Mouse (Mus musculus) hindbrain, embryonic 10.5 days (tissue): ENCODE data around the gene Sema4b. TPM values are rescaled to one million over a fixed set of nuclear protein-coding genes. Genes with fewer than 3 reads are reported as not detected.

Experiments used
- DNase-seq: peaks from one replicate; pipeline ENCODE4 v3.0.0-alpha.2; 2017; ENCODE audit warnings: low spot score
- H3K27ac ChIP-seq: fragments of 300-500 bp; sonication (generic); 2 replicates; pipeline ENCODE4 v1.5.1; 2016; ENCODE audit warnings: mild to moderate bottlenecking, moderate library complexity
- H3K27me3 ChIP-seq: fragments of 300-500 bp; sonication (generic); 2 replicates; pipeline ENCODE4 v1.6.1; 2016; ENCODE audit warnings: mild to moderate bottlenecking; ENCODE audit not compliant: poor library complexity, insufficient read depth, severe bottlenecking
- H3K36me3 ChIP-seq: fragments of 300-500 bp; sonication (generic); 2 replicates; pipeline ENCODE4 v1.6.1; 2016; ENCODE audit warnings: mild to moderate bottlenecking, moderate library complexity
- H3K4me1 ChIP-seq: fragments of 300-500 bp; sonication (generic); replicated peaks from 2 replicates; pipeline ENCODE4 v1.6.1; 2016; ENCODE audit warnings: mild to moderate bottlenecking
- H3K4me3 ChIP-seq: fragments of 300-500 bp; sonication (generic); 2 replicates; pipeline ENCODE4 v1.5.1; 2016; ENCODE audit warnings: mild to moderate bottlenecking, moderate library complexity
- H3K9me3 ChIP-seq: fragments of 300-500 bp; sonication (generic); 2 replicates; pipeline ENCODE4 v1.6.1; 2016; ENCODE audit warnings: mild to moderate bottlenecking, moderate library complexity
- WGBS: fragments of 180-500 bp; shearing (Covaris S2); methylation state at CpG from one replicate; pipeline ENCODE4 v1.1.7; 2016; 5-methylcytosine and 5-hydroxymethylcytosine counted together
- polyA plus RNA-seq: library from polyadenylated mRNA; unstranded; fragments of >200 nt; fragmentation: Nextera tagmentation; extraction: Ambion mirVana; gene quantifications from 2 replicates; pipeline ENCODE4 v1.2.1, GENCODE M21; 2016

Sema4b gene
- polyA plus RNA-seq, 1 experiment from 2014 or later, result 17.5 TPM

GRCm38 (mm10) chr7:80244851-80245250 lies 58.2 kb downstream of the Sema4b start:
- Histone ChIP-seq H3K27me3 (no peaks in the 10 kb centered on the region), H3K9me3 (no peaks in the 10 kb centered on the region)
- WGBS, result 93% methylated on average over 4 of the region's 4 CpGs

GRCm38 (mm10) chr7:80246148-80246721 lies 59.6 kb downstream of the Sema4b start, which contains the start of gene Ttll13:
Ttll13 (plus strand) TSS chr7:80246376.
- Histone ChIP-seq H3K9me3 (no peaks in the 10 kb centered on the region), H3K36me3 (peaks cover 6% of the 10 kb centered on the region), H3K4me1 (no peaks in the 10 kb centered on the region; the same call in 1 of the 2 replicates), H3K27ac (peak within 1 kb of the TSS; percentile 89), H3K27me3 (no peaks in the 10 kb centered on the region), H3K4me3 (peak within 1 kb of the TSS; percentile 61)
- peak; percentile 98 for DNase-seq
- WGBS, result under 1% methylated on average over 48 of the region's 48 CpGs

More at GRCm38 (mm10) chr7:80244851-80245250, 58.2 kb downstream of the Sema4b start:
- Histone ChIP-seq H3K4me1 (no peaks in the 10 kb centered on the region; the same call in 1 of the 2 replicates), H3K4me3 (no peak overlapping the region), H3K36me3 (peaks cover 20% of the 10 kb centered on the region), H3K27ac (no peak overlapping the region)
- DNase-seq, result no peak

- H3K27me3 ChIP-seq, result no peaks in the 10 kb centered on the region
- no peak for DNase-seq
- H3K9me3 ChIP-seq, result no peaks in the 10 kb centered on the region
- H3K27ac ChIP-seq, result peak overlapping the region; percentile 89
- peak overlapping the region; percentile 61 for H3K4me3 ChIP-seq
- 66% methylated on average over 7 of the region's 7 CpGs for WGBS
- H3K4me1 ChIP-seq, result no peaks in the 10 kb centered on the region; the same call in 1 of the 2 replicates
- H3K36me3 ChIP-seq, result no peaks in the 10 kb centered on the region
Measured at GRCm38 (mm10) chr7:80246859-80247258, 60.2 kb downstream of the Sema4b start.

GRCm38 (mm10) chr7:80252437-80252836 lies 65.8 kb downstream of the Sema4b start:
- no peak overlapping the region for H3K4me3 ChIP-seq
- H3K27ac ChIP-seq, result no peak overlapping the region
- DNase-seq, result no peak
- H3K9me3 ChIP-seq, result no peaks in the 10 kb centered on the region
- 81% methylated on average over 7 of the region's 7 CpGs for WGBS
- H3K27me3 ChIP-seq, result peaks cover 16% of the 10 kb centered on the region
- H3K4me1 ChIP-seq, result no peaks in the 10 kb centered on the region
- no peaks in the 10 kb centered on the region for H3K36me3 ChIP-seq

- DNase-seq, result no peak
- Histone ChIP-seq H3K4me1 (no peaks in the 10 kb centered on the region), H3K27me3 (peaks cover 20% of the 10 kb centered on the region), H3K27ac (no peak overlapping the region), H3K9me3 (no peaks in the 10 kb centered on the region), H3K4me3 (no peak overlapping the region), H3K36me3 (no peaks in the 10 kb centered on the region)
- 88% methylated on average over 11 of the region's 11 CpGs for WGBS
Measured at GRCm38 (mm10) chr7:80252886-80253285, 66.2 kb downstream of the Sema4b start.

- no peak overlapping the region for H3K4me3 ChIP-seq
- H3K4me1 ChIP-seq, result peaks cover 7% of the 10 kb centered on the region
- peaks cover 42% of the 10 kb centered on the region for H3K27me3 ChIP-seq
- no peaks in the 10 kb centered on the region for H3K36me3 ChIP-seq
- DNase-seq, result no peak
- no peaks in the 10 kb centered on the region for H3K9me3 ChIP-seq
- WGBS, result 68% methylated on average over 2 of the region's 2 CpGs
- H3K27ac ChIP-seq, result no peak overlapping the region
Measured at GRCm38 (mm10) chr7:80255981-80256380, 69.3 kb downstream of the Sema4b start.

GRCm38 (mm10) chr7:80257706-80258105 lies 71.1 kb downstream of the Sema4b start:
- H3K36me3 ChIP-seq, result no peaks in the 10 kb centered on the region
- H3K9me3 ChIP-seq, result no peaks in the 10 kb centered on the region
- peaks cover 17% of the 10 kb centered on the region for H3K4me1 ChIP-seq
- peaks cover 42% of the 10 kb centered on the region for H3K27me3 ChIP-seq
- H3K4me3 ChIP-seq, result no peak overlapping the region
- WGBS, result 64% methylated on average over 2 of the region's 2 CpGs
- DNase-seq, result no peak
- H3K27ac ChIP-seq, result no peak overlapping the region

- Histone ChIP-seq H3K27me3 (peaks cover 33% of the 10 kb centered on the region), H3K4me3 (peak within 1 kb of the TSS; percentile 80), H3K36me3 (peaks cover 29% of the 10 kb centered on the region), H3K27ac (peak within 1 kb of the TSS; percentile 90), H3K9me3 (no peaks in the 10 kb centered on the region), H3K4me1 (peaks cover 17% of the 10 kb centered on the region)
- 25% methylated on average over 40 of the region's 40 CpGs for WGBS
- DNase-seq, result peak; percentile 89
Measured at GRCm38 (mm10) chr7:80260625-80261371, 74.2 kb downstream of the Sema4b start, which contains the start of gene Ngrn. Ngrn (plus strand) TSS chr7:80261215.

GRCm38 (mm10) chr7:80261372-80261990 lies 74.8 kb downstream of the Sema4b start:
- peaks cover 35% of the 10 kb centered on the region for H3K36me3 ChIP-seq
- H3K27ac ChIP-seq, result peak overlapping the region; percentile 90
- H3K9me3 ChIP-seq, result no peaks in the 10 kb centered on the region
- peak overlapping the region; percentile 80 for H3K4me3 ChIP-seq
- H3K27me3 ChIP-seq, result peaks cover 33% of the 10 kb centered on the region
- WGBS, result under 1% methylated on average over 32 of the region's 32 CpGs
- H3K4me1 ChIP-seq, result peaks cover 17% of the 10 kb centered on the region
- DNase-seq, result no peak

GRCm38 (mm10) chr7:80264606-80265005 lies 78.0 kb downstream of the Sema4b start:
- H3K36me3 ChIP-seq, result peaks cover 42% of the 10 kb centered on the region
- no peak overlapping the region for H3K4me3 ChIP-seq
- DNase-seq, result no peak
- H3K9me3 ChIP-seq, result no peaks in the 10 kb centered on the region
- H3K4me1 ChIP-seq, result peaks cover 27% of the 10 kb centered on the region
- WGBS, result 96% methylated on average over 12 of the region's 12 CpGs
- no peak overlapping the region for H3K27ac ChIP-seq
- H3K27me3 ChIP-seq, result peaks cover 5% of the 10 kb centered on the region

- H3K36me3 ChIP-seq, result peaks cover 53% of the 10 kb centered on the region
- no peak for DNase-seq
Measured at GRCm38 (mm10) chr7:80267764-80268163, 81.1 kb downstream of the Sema4b start.

GRCm38 (mm10) chr7:80268897-80269750 lies 82.5 kb downstream of the Sema4b start, which contains the start of gene Vps33b:
Vps33b (plus strand) TSS chr7:80269649.
- H3K27me3 ChIP-seq, result no peaks in the 10 kb centered on the region
- peak; percentile 92 for DNase-seq
- peak within 1 kb of the TSS; percentile 87 for H3K4me3 ChIP-seq
- H3K9me3 ChIP-seq, result peaks cover 8% of the 10 kb centered on the region; the same call in 1 of the 2 replicates
- H3K36me3 ChIP-seq, result peaks cover 55% of the 10 kb centered on the region
- 4% methylated on average over 21 of the region's 21 CpGs for WGBS
- peaks cover 21% of the 10 kb centered on the region for H3K4me1 ChIP-seq
- H3K27ac ChIP-seq, result peak within 1 kb of the TSS; percentile 86

More at GRCm38 (mm10) chr7:80267764-80268163, 81.1 kb downstream of the Sema4b start:
- no peak overlapping the region for H3K4me3 ChIP-seq
- H3K4me1 ChIP-seq, result peaks cover 21% of the 10 kb centered on the region
- no peaks in the 10 kb centered on the region for H3K27me3 ChIP-seq
- no peak overlapping the region for H3K27ac ChIP-seq
- 76% methylated on average over 1 of the region's 1 CpGs for WGBS
- no peaks in the 10 kb centered on the region for H3K9me3 ChIP-seq
